Mouse (Mus musculus) erythroblast, embryonic 14.5 days (primary cell): ENCODE data around the gene Mrps14.

ENCODE experiments used
- GATA1 ChIP-seq: IDR thresholded peaks from 2 replicates; pipeline ENCODE4 v1.6.1; 2012; ENCODE audit warnings: low read length, inconsistent platforms, mixed read lengths
- TAL1 ChIP-seq: IDR thresholded peaks from 3 replicates; pipeline ENCODE4 v1.6.1; 2012; ENCODE audit warnings: low read length, inconsistent platforms, mixed read lengths

DNA sequence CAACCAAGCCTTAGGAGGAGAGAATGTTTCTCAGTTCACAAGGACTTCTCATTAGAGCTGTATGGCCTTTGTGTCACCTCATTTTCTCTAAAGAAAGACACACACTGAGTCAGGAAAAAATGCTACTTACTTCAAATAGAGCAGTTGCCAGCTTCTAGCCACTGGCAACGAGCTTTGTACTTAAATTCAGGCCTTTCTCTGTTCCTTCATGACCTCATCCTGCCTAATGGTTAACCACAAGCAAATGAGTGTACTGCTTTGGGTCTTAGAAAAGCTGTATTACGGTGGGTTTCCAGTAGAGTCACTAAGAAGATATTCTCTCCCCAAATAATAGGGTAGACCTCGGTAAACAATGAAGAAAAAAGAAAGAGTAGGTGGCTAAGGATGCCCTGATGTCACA lies 44.3 kb upstream of the Mrps14 start:
- TF ChIP-seq GATA1 (no peak), TAL1 (no peak)
